Mouse (Mus musculus) lung, postnatal 0 days (tissue): ENCODE measurements around the gene Pou3f3. TPM values are rescaled to one million over a fixed set of nuclear protein-coding genes. Genes with fewer than 3 reads are reported as not detected.

Source experiments
- ATAC-seq: fragments of 200-750 bp; cut with Nextera tagmentation; 2 replicates; pipeline ENCODE4 v1.8.0; 2017; ENCODE audit warnings: moderate library complexity
- DNase-seq: peaks from one replicate; pipeline ENCODE4 v3.0.0-alpha.2; 2016; ENCODE audit warnings: low spot score
- H3K27ac ChIP-seq: fragments of 300-500 bp; sonication (generic); 2 replicates; pipeline ENCODE4 v1.5.1; 2014; ENCODE audit warnings: antibody characterized with exemption, mild to moderate bottlenecking, low read length, mixed read lengths
- H3K27me3 ChIP-seq: fragments of 300-500 bp; sonication (generic); replicated peaks from 2 replicates; pipeline ENCODE4 v1.6.1; 2014; ENCODE audit warnings: low read length, mixed read lengths; ENCODE audit not compliant: insufficient read depth
- H3K36me3 ChIP-seq: fragments of 300-500 bp; sonication (generic); 2 replicates; pipeline ENCODE4 v1.6.1; 2014; ENCODE audit warnings: low read length, mixed read lengths; ENCODE audit not compliant: insufficient read depth
- H3K4me1 ChIP-seq: fragments of 300-500 bp; sonication (generic); 2 replicates; pipeline ENCODE4 v1.6.1; 2014; ENCODE audit warnings: antibody characterized with exemption, low read depth, low read length, mixed read lengths; ENCODE audit not compliant: insufficient read depth
- H3K4me2 ChIP-seq: fragments of 300-500 bp; sonication (generic); replicated peaks from 2 replicates; pipeline ENCODE4 v1.6.1; 2014; ENCODE audit warnings: low read depth, mild to moderate bottlenecking, low read length, moderate library complexity, mixed read lengths
- H3K4me3 ChIP-seq: fragments of 300-500 bp; sonication (generic); 2 replicates; pipeline ENCODE4 v1.5.1; 2014; ENCODE audit warnings: low read depth, low read length
- H3K9ac ChIP-seq: fragments of 300-500 bp; sonication (generic); replicated peaks from 2 replicates; pipeline ENCODE4 v1.6.1; 2014; ENCODE audit warnings: low read depth, mild to moderate bottlenecking
- H3K9me3 ChIP-seq: fragments of 300-500 bp; sonication (generic); 2 replicates; pipeline ENCODE4 v1.6.1; 2016; ENCODE audit warnings: low read length, mixed read lengths
- CTCF ChIP-seq: IDR thresholded peaks from 2 replicates; pipeline ENCODE4 v1.5.1; 2016; ENCODE audit warnings: antibody characterized with exemption, mild to moderate bottlenecking
- EP300 ChIP-seq: IDR thresholded peaks from 2 replicates; pipeline ENCODE4 v1.6.1; 2016; ENCODE audit warnings: antibody characterized with exemption, mild to moderate bottlenecking, control low read depth
- WGBS: fragments of 180-500 bp; shearing (Covaris S2); extraction: QIAGEN DNeasy Blood & Tissue Kit; methylation state at CpG from one replicate; pipeline ENCODE4 v1.1.7; 2014; 5-methylcytosine and 5-hydroxymethylcytosine counted together
- polyA plus RNA-seq: library from polyadenylated mRNA; unstranded; fragments of >200 nt; fragmentation: Nextera tagmentation; extraction: Ambion mirVana; gene quantifications from 2 replicates; pipeline ENCODE4 v1.2.1, GENCODE M21; 2015

The Pou3f3 gene
- polyA plus RNA-seq, 1 experiment from 2014 or later, result 0.05 TPM

DNA sequence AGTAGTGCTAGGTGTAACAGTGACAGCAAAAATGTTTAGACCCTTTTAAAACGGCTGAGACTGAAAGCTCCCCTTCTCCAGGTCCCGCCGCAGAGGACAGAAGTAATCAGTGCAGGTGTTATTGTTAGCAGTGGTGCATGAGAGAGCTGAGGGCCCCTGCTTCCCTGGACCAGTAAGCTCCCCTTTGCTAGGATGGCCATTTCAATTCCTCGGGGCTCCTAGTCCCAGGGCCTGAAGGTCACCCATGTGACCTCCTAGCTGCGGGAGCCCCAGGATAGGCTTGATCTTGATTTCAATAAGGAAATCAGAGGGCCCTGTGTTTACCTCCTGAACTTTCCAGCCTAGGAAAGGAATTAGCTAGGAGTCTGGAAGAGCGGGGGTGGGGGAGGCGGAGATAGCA lies 7.9 kb downstream of the Pou3f3 start:
- Histone ChIP-seq H3K9ac (no peak overlapping the region), H3K27ac (no peak overlapping the region), H3K36me3 (no peaks in the 10 kb centered on the region), H3K4me2 (no peak overlapping the region), H3K4me1 (peaks cover 3% of the 10 kb centered on the region; the same call in 1 of the 2 replicates), H3K9me3 (no peaks in the 10 kb centered on the region), H3K4me3 (no peak overlapping the region), H3K27me3 (peaks cover 86% of the 10 kb centered on the region)
- no peak for DNase-seq
- TF ChIP-seq CTCF (no peak), EP300 (no peak)
- no peak for ATAC-seq
- 12% methylated on average over 7 of the region's 7 CpGs for WGBS

DNA sequence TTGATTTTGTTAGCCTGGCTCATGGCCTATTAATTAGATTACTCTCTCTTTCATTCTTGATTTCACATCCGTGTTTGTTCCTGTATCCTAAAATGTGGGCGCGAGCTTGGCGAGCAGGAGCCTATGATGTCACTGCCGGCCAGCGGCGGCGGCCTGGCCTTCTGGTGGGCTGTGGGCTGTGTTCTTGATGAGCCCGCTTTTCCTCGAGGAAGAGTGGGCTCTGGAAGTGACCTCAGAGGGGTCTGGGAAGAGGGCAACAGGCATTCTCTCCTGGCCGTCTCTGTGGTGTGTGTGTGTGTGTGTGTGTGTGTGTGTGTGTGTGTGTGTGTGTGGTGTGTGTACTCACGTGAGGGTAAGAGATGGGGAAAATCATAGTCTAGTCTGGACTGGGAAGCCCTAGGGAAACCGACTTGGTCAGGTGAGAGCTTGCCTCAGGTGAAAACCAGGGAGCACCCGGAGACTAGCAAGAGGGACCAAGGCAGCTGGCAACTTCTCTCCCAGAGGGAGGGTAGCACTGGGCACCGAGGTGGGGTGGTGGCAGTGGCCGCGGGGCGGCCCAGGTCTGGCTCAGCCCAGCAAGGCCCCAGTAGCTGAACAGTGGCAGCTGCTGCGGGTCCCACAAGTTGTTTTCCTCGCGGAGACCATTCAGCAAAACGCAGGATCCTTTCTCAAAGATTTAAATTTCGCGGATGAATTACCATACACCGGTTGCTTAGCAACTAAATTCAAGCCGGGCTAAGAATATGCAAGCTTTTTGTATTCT lies 8.5 kb downstream of the Pou3f3 start:
- DNase-seq (no peak), ATAC-seq (no peak)
- TF ChIP-seq CTCF (no peak), EP300 (no peak)
- Histone ChIP-seq H3K9me3 (no peaks in the 10 kb centered on the region), H3K4me1 (no peaks in the 10 kb centered on the region), H3K27ac (no peak overlapping the region), H3K36me3 (no peaks in the 10 kb centered on the region), H3K4me2 (no peak overlapping the region), H3K27me3 (peaks cover 86% of the 10 kb centered on the region), H3K4me3 (no peak overlapping the region), H3K9ac (no peak overlapping the region)
- 5% methylated on average over 26 of the region's 26 CpGs for WGBS

DNA sequence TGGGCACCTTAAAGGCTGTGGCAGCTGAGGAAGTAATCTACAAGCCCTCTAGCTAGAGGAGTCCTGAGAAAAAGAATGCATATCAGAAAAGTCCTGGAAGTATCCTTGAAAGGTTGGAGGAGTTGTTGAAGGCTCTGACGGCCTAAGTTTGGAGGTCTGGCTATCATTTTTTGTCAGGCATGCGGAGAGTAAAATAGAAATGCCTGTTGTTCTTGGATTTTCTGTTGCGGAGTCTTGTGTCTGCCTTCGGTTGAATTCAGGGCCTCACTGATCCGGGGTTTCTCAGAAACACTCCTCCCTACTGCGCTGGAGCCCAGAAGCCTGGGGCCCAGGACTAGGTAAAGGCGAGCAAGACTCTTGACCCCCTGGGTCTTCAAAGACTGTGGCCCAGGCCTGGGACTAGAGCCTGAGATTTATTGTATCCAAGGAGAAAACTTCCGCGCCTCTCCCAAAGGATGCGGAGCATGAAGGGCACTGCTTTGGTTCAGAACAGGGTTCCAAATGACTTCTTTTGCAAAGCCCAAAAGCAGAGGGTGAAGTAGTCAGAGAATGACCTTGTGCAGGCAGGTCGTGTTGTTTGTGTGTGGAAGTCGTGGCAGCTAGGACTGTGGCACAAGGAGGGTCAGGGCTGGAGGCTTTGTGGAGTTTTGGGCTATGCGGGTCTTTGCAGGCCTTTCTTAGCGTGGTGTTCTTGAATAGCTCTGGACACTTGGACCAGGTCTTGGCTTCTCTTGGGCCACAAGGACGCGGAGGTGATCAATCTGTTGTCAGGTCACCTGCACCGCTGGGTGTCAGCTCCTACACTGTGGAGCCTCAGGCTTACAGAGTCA lies 9.6 kb downstream of the Pou3f3 start:
- ATAC-seq, result no peak
- Histone ChIP-seq H3K36me3 (no peaks in the 10 kb centered on the region), H3K4me3 (no peak overlapping the region), H3K4me2 (no peak overlapping the region), H3K27ac (no peak overlapping the region), H3K27me3 (peaks cover 79% of the 10 kb centered on the region), H3K4me1 (no peaks in the 10 kb centered on the region), H3K9me3 (no peaks in the 10 kb centered on the region), H3K9ac (no peak overlapping the region)
- WGBS, result 12% methylated on average over 17 of the region's 17 CpGs
- TF ChIP-seq CTCF, result no peak
- no peak for TF ChIP-seq EP300
- DNase-seq, result no peak

GRCm38 (mm10) chr1:42705811-42706160 lies 10.2 kb downstream of the Pou3f3 start:
- no peak overlapping the region for H3K9ac ChIP-seq

DNA sequence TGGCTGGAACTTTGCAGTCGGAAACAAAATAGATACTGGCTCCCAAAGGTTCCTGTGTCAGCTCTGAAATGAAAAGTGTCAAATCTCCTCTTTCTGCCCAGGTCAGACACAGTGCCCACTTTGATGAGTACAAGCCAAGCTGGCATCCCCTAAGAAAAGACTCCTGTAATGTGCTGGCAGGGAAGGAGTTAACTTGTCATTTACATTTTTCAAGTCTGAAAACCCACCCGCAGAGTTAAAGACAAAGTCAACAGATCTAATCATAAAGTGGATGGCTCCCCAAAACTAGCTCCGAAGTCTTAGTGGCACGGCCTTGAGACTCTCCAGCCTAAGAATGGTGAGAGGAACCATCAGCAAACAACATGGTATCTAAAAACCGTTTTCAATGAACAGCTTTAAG lies 11.6 kb downstream of the Pou3f3 start:
- Histone ChIP-seq H3K9me3 (no peaks in the 10 kb centered on the region), H3K9ac (no peak overlapping the region), H3K27ac (no peak overlapping the region), H3K4me1 (no peaks in the 10 kb centered on the region), H3K27me3 (peaks cover 72% of the 10 kb centered on the region), H3K4me2 (no peak overlapping the region), H3K4me3 (no peak overlapping the region), H3K36me3 (no peaks in the 10 kb centered on the region)
- ATAC-seq (no peak), DNase-seq (no peak)
- 5% methylated on average over 5 of the region's 5 CpGs for WGBS
- TF ChIP-seq EP300 (no peak), CTCF (no peak)

More at GRCm38 (mm10) chr1:42705811-42706160, 10.2 kb downstream of the Pou3f3 start:
- DNase-seq (no peak), ATAC-seq (no peak)
- H3K9me3 ChIP-seq, result no peaks in the 10 kb centered on the region
- H3K4me3 ChIP-seq, result no peak overlapping the region
- H3K36me3 ChIP-seq, result no peaks in the 10 kb centered on the region
- no peak for TF ChIP-seq CTCF
- TF ChIP-seq EP300, result no peak
- WGBS, result 7% methylated on average over 8 of the region's 8 CpGs
- no peak overlapping the region for H3K27ac ChIP-seq
- H3K4me1 ChIP-seq, result no peaks in the 10 kb centered on the region
- H3K4me2 ChIP-seq, result no peak overlapping the region
- peaks cover 76% of the 10 kb centered on the region for H3K27me3 ChIP-seq

GRCm38 (mm10) chr1:42707611-42708130 lies 12.1 kb downstream of the Pou3f3 start:
- 3% methylated on average over 4 of the region's 4 CpGs for WGBS

More at GRCm38 (mm10) chr1:42707611-42708130, 12.1 kb downstream of the Pou3f3 start:
- no peaks in the 10 kb centered on the region for H3K4me1 ChIP-seq
- no peak for DNase-seq
- ATAC-seq, result no peak
- H3K9ac ChIP-seq, result no peak overlapping the region
- H3K27ac ChIP-seq, result no peak overlapping the region
- no peak overlapping the region for H3K4me3 ChIP-seq
- no peaks in the 10 kb centered on the region for H3K9me3 ChIP-seq
- peaks cover 72% of the 10 kb centered on the region for H3K27me3 ChIP-seq
- no peaks in the 10 kb centered on the region for H3K36me3 ChIP-seq
- no peak overlapping the region for H3K4me2 ChIP-seq
- TF ChIP-seq CTCF (no peak), EP300 (no peak)
